Mouse (Mus musculus) CD4-positive, CD25-positive, alpha-beta regulatory T cell, adult 9 weeks (primary cell): ENCODE results near the gene Psma6. TPM values are rescaled to one million over a fixed set of nuclear protein-coding genes. Genes with fewer than 3 reads are reported as not detected.

Experiments
- polyA plus RNA-seq: library from polyadenylated mRNA; unstranded; fragments of 100-300 nt; shearing (Covaris generic); gene quantifications from one replicate; pipeline ENCODE4 v1.2.1, GENCODE M21; 2017

Psma6 gene
- polyA plus RNA-seq: 338 TPM

GRCm38 (mm10) chr12:55384023-55384749 is at the start of gene Psma6:
Gene Psma6, plus strand, starts transcription at chr12:55384222.

Other genes with a start within 250 kb of the Psma6 start
- 41.6 TPM for gene Srp54b, start 229.1 kb upstream of the Psma6 start, polyA plus RNA-seq
- gene 1700047I17Rik2, start 184.6 kb upstream of the Psma6 start, polyA plus RNA-seq: not detected
- 77.9 TPM for gene Srp54c, start 154.1 kb upstream of the Psma6 start, polyA plus RNA-seq
- 10.1 TPM for gene 1110008L16Rik, start 84.6 kb upstream of the Psma6 start, polyA plus RNA-seq
- 21.1 TPM for gene Ppp2r3c, start 81.2 kb upstream of the Psma6 start, polyA plus RNA-seq
- 781 TPM for gene Nfkbia, start 108.4 kb downstream of the Psma6 start, polyA plus RNA-seq
- 0.16 TPM for gene Aldoart2, start 181.0 kb downstream of the Psma6 start, polyA plus RNA-seq
- gene Insm2, start 215.2 kb downstream of the Psma6 start, polyA plus RNA-seq: 0.20 TPM